15 mouse cellular contexts compared by ENCODE assay signal in genomic region chr1:51577701-51578100, GRCm38 (mm10).
DNase-seq lines count a peak whose midpoint lies in the region; ATAC-seq lines count a peak whose summit lies in the region.
"Had no signal": no experiment of that assay in that cellular context is flagged by ENCODE, and none has a peak within 500 bp of the region (broad histone marks: within the 10 kb centered on the region; RNA-seq: fewer than 3 reads in every experiment).

No protein-coding gene starts in this region.

- peak; percentile 50 for DNase-seq in lung, postnatal 36 days
- DNase-seq in lung, postnatal 10 days: no peak
- DNase-seq in induced T-regulatory cell, adult 2 months (ENCODE audit: low read depth): peak; percentile 83
- no peak for DNase-seq in embryo, embryonic 9.5 days (ENCODE audit: extremely low spot score)
- no peak for DNase-seq in adrenal gland, postnatal 36 days
- DNase-seq: adrenal gland, postnatal 10 days; cerebellum, adult 18-20 months; gastrocnemius, adult 2 months; heart, adult 11 months; heart, postnatal 4 days; lung, adult 2 months had no signal

- peak; percentile 98 for ATAC-seq in CD4-positive, CD25-positive, alpha-beta regulatory T cell, adult 4 months
- ATAC-seq in neutrophil, adult 5-6 weeks (ENCODE audit: extremely low read depth, insufficient number of reproducible peaks, low FRiP score, poor library complexity, severe bottlenecking): peak; percentile 96
- ATAC-seq: hindbrain, postnatal 0 days; midbrain, embryonic 16.5 days had no signal

Comparison
In these comparisons a context has a peak if more than half of its experiments do, and no peak if none do; other contexts are left out.
1. DNase-seq: peak in lung, postnatal 36 days (single experiment) and induced T-regulatory cell, adult 2 months (single experiment); none in lung, postnatal 10 days (single experiment), embryo, embryonic 9.5 days (single experiment) and adrenal gland, postnatal 36 days (0 of 2).